Mouse (Mus musculus): Measurements from ENCODE around the gene Hist2h2aa1.
"Not testable (repeated sequence)": the region's sequence is repeated elsewhere in the genome, so short reads cannot be mapped to it uniquely, and the experiment has no call there.

Gene Hist2h2aa1

GRCm38 (mm10) chr3:96280660-96281059 is 35.4 kb downstream of the Hist2h2aa1 start:
- DNase-seq: no peak

- DNase-seq: no peak
Observed at GRCm38 (mm10) chr3:96284457-96284856, 39.2 kb downstream of the Hist2h2aa1 start.

GRCm38 (mm10) chr3:96287334-96287733 is 42.0 kb downstream of the Hist2h2aa1 start:
- not testable (repeated sequence) for DNase-seq

- DNase-seq: no peak
Observed at GRCm38 (mm10) chr3:96289201-96289600, 43.9 kb downstream of the Hist2h2aa1 start.

- not testable (repeated sequence) for DNase-seq
Observed at GRCm38 (mm10) chr3:96290727-96291126, 45.4 kb downstream of the Hist2h2aa1 start.

- DNase-seq: no peak
Observed at GRCm38 (mm10) chr3:96292641-96293040, 47.3 kb downstream of the Hist2h2aa1 start.

DNA sequence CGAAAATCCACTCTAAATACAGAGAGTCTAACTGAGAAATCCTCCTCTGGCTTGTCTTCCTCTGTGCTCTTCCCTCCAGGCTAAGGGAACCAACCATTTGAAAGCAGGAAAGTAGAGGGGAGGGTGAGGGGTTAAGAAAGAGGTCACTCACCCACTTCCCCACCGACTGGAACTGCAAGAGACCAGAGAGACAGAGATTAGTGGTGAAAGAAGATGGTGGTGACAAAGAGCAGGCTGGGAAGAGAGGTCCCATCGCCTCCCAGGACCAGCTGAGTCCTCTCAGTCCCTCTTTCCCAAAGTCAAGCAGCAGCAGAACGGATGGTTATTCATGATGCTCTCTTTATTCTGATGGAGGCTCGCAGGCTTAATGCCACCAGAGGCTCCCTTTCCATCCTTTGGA is 48.1 kb downstream of the Hist2h2aa1 start:
- no peak for DNase-seq

DNA sequence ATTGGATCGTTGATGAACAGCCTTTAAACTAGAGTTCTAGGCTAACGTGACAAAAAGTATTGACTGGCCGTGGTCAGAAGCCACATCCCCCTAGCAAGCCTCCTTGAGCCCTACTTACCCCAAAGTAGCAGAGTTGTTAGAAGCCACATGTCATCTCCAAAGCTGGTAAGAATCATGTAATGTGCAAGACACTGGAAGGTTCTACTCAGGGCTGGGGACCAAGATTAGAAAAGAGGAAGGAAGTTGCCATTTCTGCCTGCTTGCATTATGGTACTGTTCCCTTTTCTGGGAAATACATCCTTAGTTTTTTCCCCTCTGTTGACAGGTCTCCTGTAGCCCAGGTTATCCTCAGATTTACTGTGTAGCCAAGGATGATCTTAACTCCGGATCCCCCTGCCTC is 48.5 kb downstream of the Hist2h2aa1 start, which contains the start of gene Fcgr1:
TSS of gene Fcgr1 (minus strand) at position 183 of the 400 bp plus-strand sequence.
- DNase-seq: no peak

Data from spleen, adult 18-20 months (tissue).